Mouse (Mus musculus) bone marrow macrophage, adult 2 months (primary cell): ENCODE data around the gene Capn8.

Experiments used
- CTCF ChIP-seq: IDR thresholded peaks from 2 replicates; pipeline ENCODE4 v1.5.1; 2012; ENCODE audit warnings: low read depth, mild to moderate bottlenecking, low read length, moderate library complexity
- POLR2A ChIP-seq: IDR thresholded peaks from 2 replicates; pipeline ENCODE4 v1.6.1; 2012; ENCODE audit warnings: mild to moderate bottlenecking, low read depth, low read length, borderline replicate concordance

GRCm38 (mm10) chr1:182559530-182559929 lies 5.3 kb upstream of the Capn8 start:
- TF ChIP-seq CTCF: no peak
- TF ChIP-seq POLR2A: no peak
